In genomic region chr10:21251881-21252534, GRCm38 (mm10) we compare ENCODE assay signal across 8 mouse cellular contexts. TPM values are rescaled to one million over a fixed set of nuclear protein-coding genes. Genes with fewer than 3 reads are reported as not detected.
DNase-seq lines count a peak whose midpoint lies in the region.

No protein-coding gene starts in this region.

- intact Hi-C loops in gastrocnemius, postnatal 36 days (cut with DNase I) = no loop called here

- DNase-seq in gastrocnemius, postnatal 25 days = peak; percentile 19
- DNase-seq in gastrocnemius, postnatal 36 days = no peak
- peak; percentile 85 for DNase-seq in CD4-positive, CD25-positive, alpha-beta regulatory T cell, adult 2 months (ENCODE audit: low read depth, low spot score)
- DNase-seq in c-Kit-positive CD71-negative TER-119-negative erythroid progenitor cells, embryonic 14.5 days (ENCODE audit: low read depth) = peak; percentile 52
- DNase-seq in layer of hippocampus, postnatal 10 days (ENCODE audit: low spot score in 2 of 2) = peak; percentile 19 to 24
- peak; percentile 5 to 15 for DNase-seq in right cerebral cortex, postnatal 36 days (ENCODE audit: low spot score in 2 of 2)
- no peak for DNase-seq in cerebellum, postnatal 36 days
- DNase-seq in ovary, postnatal 36 days (ENCODE audit: low spot score) = no peak

RNA-seq across cellular contexts. Expression of gene Hbs1l, which starts 43.8 kb away (rescaled TPM):
- total RNA-seq in gastrocnemius, postnatal 25 days (2021) = 10 to 100 TPM; 58.4 to 62.5 TPM
- total RNA-seq in gastrocnemius, postnatal 36 days (2021) = 10 to 100 TPM; 61.0 to 61.7 TPM
- 10 to 100 TPM; 80.4 to 93.6 TPM for total RNA-seq in layer of hippocampus, postnatal 10 days (2021)

Comparison
In these comparisons a context has a peak if more than half of its experiments do, and no peak if none do; other contexts are left out.
1. DNase-seq: peak in gastrocnemius, postnatal 25 days (single experiment), CD4-positive, CD25-positive, alpha-beta regulatory T cell, adult 2 months (single experiment), c-Kit-positive CD71-negative TER-119-negative erythroid progenitor cells, embryonic 14.5 days (single experiment), layer of hippocampus, postnatal 10 days (2 of 2) and right cerebral cortex, postnatal 36 days (2 of 2); none in gastrocnemius, postnatal 36 days (0 of 2), cerebellum, postnatal 36 days (0 of 2) and ovary, postnatal 36 days (single experiment).